Mouse (Mus musculus): Measurements from ENCODE around the gene Grk4. TPM values are rescaled to one million over a fixed set of nuclear protein-coding genes. Genes with fewer than 3 reads are reported as not detected.

The Grk4 gene
- polyA plus RNA-seq, 1 experiment = 1.2 TPM

DNA sequence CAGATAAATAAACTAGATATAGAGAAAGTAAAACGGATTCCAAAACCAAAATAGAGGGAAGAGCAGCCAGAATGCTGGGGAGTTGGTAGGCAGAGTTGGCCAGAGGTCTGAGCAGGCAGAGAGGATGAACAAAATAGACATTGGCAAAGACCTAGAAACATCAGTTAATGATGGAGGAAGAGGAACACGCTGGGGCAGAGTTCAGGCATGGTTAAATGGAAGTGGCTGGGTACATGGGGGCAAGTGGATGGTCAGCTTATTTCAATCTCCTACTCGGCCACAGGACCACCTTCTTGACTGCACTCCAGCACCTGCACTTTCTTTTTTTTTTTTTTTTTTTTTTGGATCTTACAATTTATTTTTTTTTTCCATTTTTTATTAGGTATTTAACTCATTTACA lies 18.2 kb upstream of the Grk4 start:
- no peak for TF ChIP-seq CTCF (IDR thresholded peaks at IDR 0.05; ENCODE audit: control insufficient read depth, insufficient read depth, low read length)
- Histone ChIP-seq H3K4me1 (ENCODE audit: control insufficient read depth, insufficient read depth, low read length) (peaks cover 5% of the 10 kb centered on the region; the same call in 1 of the 2 replicates), H3K4me3 (replicated peaks; ENCODE audit: control insufficient read depth, low read depth, low read length) (no peak overlapping the region), H3K27ac (ENCODE audit: control insufficient read depth, insufficient read depth, low read depth, low read length, poor library complexity) (no peak overlapping the region)
- 84% methylated on average over 3 of the region's 3 CpGs for WGBS

DNA sequence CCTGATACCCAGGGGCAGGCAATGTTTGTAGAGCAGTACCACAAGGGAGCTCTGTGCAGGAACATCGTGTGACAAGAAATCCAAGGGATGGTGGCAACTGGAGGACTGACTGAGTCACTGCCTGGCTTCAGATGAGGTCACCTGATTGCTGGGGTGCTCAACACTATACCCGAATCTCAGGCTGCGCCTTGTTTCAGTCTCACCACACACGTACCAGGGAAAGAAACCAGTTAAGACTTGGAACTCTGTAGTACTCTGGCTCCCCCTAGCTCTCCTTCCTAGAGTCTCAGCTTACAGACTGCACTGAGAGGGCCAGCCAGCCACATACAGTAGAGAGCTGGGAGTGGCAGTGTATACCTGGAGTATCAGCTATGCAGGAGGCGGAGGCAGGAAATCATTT lies 17.2 kb upstream of the Grk4 start:
- 59% methylated on average over 5 of the region's 5 CpGs for WGBS
- TF ChIP-seq CTCF (IDR thresholded peaks at IDR 0.05; ENCODE audit: control insufficient read depth, insufficient read depth, low read length) (peak; percentile 63), POLR2A (IDR thresholded peaks at IDR 0.05; ENCODE audit: borderline replicate concordance, control insufficient read depth, low read depth, low read length) (no peak)
- no peak overlapping the region for H3K27ac ChIP-seq (ENCODE audit: control insufficient read depth, insufficient read depth, low read depth, low read length, poor library complexity)
- no peak overlapping the region for H3K4me3 ChIP-seq (replicated peaks; ENCODE audit: control insufficient read depth, low read depth, low read length)
- H3K4me1 ChIP-seq (ENCODE audit: control insufficient read depth, insufficient read depth, low read length) = peaks cover 2% of the 10 kb centered on the region; the same call in 1 of the 2 replicates

DNA sequence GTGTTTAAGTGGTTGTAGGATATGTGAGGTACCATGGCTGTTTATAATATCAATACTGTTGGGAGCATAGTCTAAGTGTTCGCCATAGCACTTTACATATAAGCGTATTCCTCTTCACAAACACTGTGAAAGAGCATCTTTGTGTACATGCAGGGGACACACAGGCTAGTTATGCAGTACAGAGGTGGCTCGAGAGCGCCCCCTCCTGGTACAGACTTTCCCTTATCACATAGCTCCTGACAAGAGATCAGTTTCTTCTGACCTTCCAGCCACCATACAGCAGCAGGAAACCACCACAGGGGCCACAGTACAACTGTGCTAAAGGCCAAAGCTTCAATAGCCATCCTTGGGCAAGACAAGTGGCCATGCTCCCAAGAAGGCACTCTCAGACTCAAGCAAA lies 12.6 kb upstream of the Grk4 start:
- Histone ChIP-seq H3K4me1 (ENCODE audit: control insufficient read depth, insufficient read depth, low read length) (no peaks in the 10 kb centered on the region), H3K27ac (ENCODE audit: control insufficient read depth, insufficient read depth, low read depth, low read length, poor library complexity) (no peak overlapping the region), H3K4me3 (replicated peaks; ENCODE audit: control insufficient read depth, low read depth, low read length) (no peak overlapping the region)
- TF ChIP-seq CTCF (IDR thresholded peaks at IDR 0.05; ENCODE audit: control insufficient read depth, insufficient read depth, low read length) = peak; percentile 87
- no peak for TF ChIP-seq POLR2A (IDR thresholded peaks at IDR 0.05; ENCODE audit: borderline replicate concordance, control insufficient read depth, low read depth, low read length)
- 46% methylated on average over 4 of the region's 4 CpGs for WGBS

DNA sequence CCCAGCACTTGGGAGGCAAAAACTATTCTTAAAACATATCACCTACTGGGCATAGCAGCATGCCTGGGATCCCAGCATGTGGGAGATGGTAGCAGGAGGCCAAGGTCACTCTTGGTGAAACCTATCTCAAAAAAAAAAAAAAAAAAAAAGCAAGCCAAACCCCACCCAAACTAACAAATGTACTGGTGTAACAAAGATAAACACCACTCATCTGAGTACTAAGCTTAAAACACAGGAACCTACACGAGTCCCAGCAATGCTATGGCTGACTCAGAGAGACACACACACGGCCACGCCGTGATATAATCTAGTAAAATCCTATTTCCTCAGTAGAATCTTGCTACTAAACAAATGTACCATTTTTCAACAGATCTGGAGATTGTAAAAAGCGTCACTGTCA lies 7.2 kb upstream of the Grk4 start:
- Histone ChIP-seq H3K27ac (ENCODE audit: control insufficient read depth, insufficient read depth, low read depth, low read length, poor library complexity) (no peak overlapping the region), H3K4me3 (replicated peaks; ENCODE audit: control insufficient read depth, low read depth, low read length) (no peak overlapping the region), H3K4me1 (ENCODE audit: control insufficient read depth, insufficient read depth, low read length) (no peaks in the 10 kb centered on the region)
- WGBS = 60% methylated on average over 5 of the region's 5 CpGs
- TF ChIP-seq CTCF (IDR thresholded peaks at IDR 0.05; ENCODE audit: control insufficient read depth, insufficient read depth, low read length) (no peak), POLR2A (IDR thresholded peaks at IDR 0.05; ENCODE audit: borderline replicate concordance, control insufficient read depth, low read depth, low read length) (no peak)

DNA sequence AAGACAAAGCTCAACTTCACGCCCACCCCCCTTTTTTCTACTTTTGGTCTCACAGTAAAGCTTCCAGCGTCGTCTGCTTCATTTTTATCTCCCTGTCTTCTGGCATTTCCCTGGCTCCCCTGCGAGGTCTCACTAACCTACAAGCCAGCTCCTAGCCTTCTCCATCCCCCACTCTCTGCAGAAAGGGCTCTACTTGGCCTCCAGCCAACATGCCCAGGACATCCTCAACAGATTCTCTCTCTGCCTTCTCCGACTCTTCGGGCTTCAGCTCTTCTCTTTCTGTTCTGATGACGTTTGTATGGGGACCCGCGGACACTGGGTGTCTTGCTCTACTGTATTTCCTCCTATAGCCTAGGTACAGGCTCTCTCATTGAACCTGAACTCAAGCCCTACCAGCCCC lies 5.3 kb upstream of the Grk4 start:
- Histone ChIP-seq H3K4me1 (ENCODE audit: control insufficient read depth, insufficient read depth, low read length) (no peaks in the 10 kb centered on the region), H3K4me3 (replicated peaks; ENCODE audit: control insufficient read depth, low read depth, low read length) (no peak overlapping the region), H3K27ac (ENCODE audit: control insufficient read depth, insufficient read depth, low read depth, low read length, poor library complexity) (no peak overlapping the region)
- WGBS = 87% methylated on average over 9 of the region's 9 CpGs
- no peak for TF ChIP-seq CTCF (IDR thresholded peaks at IDR 0.05; ENCODE audit: control insufficient read depth, insufficient read depth, low read length)

DNA sequence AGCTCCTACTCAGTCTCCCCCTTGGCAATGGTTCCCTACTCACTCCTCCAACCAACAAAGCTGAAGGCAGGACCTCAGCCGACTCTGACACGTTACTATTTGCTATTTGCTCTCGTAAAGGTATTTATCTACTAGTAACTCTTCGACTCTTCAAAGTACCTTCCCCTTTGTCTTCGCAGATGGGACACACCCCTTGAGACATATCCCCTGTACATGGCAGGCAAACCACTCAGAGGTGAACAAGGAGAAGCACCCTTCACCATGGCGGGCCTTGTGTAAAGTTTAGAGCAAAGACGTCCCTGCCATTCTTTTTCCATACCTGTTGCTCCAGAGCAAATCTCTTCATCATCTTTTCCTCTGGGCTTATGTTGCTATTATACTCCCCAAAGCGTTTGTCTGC lies 2.6 kb upstream of the Grk4 start:
- 90% methylated on average over 8 of the region's 8 CpGs for WGBS
- H3K4me1 ChIP-seq (ENCODE audit: control insufficient read depth, insufficient read depth, low read length) = no peaks in the 10 kb centered on the region; the same call in 1 of the 2 replicates
- no peak overlapping the region for H3K27ac ChIP-seq (ENCODE audit: control insufficient read depth, insufficient read depth, low read depth, low read length, poor library complexity)

DNA sequence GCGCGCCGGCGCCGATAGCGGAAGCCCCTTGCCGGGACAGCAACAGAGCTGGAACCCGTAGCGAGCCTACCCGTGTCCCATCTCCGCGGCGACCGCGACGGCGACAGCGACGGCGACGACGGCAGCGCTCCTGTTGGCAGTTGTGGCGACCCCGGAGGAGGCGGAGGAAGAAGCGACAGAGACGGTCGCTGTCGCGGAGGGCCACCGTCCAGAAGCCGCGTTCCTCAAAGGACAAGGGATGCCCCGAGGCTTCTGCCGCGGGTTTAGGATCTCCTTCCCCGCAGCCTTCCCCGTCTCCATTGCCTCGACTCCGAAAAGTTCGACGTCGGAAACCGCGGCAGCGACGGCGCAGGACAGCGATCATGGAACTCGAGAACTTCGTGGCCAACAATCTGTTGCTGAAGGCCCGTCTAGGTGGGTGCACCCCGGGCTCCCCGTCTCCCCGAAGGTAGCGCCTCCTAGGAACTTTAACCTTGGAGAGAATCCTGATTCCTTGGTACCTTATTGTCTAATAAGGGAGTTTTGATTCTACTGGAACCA lies 482 bp downstream of the Grk4 start:
- H3K4me1 ChIP-seq (ENCODE audit: control insufficient read depth, insufficient read depth, low read length) = no peaks in the 10 kb centered on the region; the same call in 1 of the 2 replicates
- peak overlapping the region; percentile 91 for H3K4me3 ChIP-seq (replicated peaks; ENCODE audit: control insufficient read depth, low read depth, low read length)
- WGBS = under 1% methylated on average over 57 of the region's 57 CpGs
- peak overlapping the region; percentile 97 for H3K27ac ChIP-seq (ENCODE audit: control insufficient read depth, insufficient read depth, low read depth, low read length, poor library complexity)
- TF ChIP-seq CTCF (IDR thresholded peaks at IDR 0.05; ENCODE audit: control insufficient read depth, insufficient read depth, low read length) (no peak), POLR2A (IDR thresholded peaks at IDR 0.05; ENCODE audit: borderline replicate concordance, control insufficient read depth, low read depth, low read length) (no peak)

More for the DNA sequence above, 2.6 kb upstream of the Grk4 start:
- no peak overlapping the region for H3K4me3 ChIP-seq (replicated peaks; ENCODE audit: control insufficient read depth, low read depth, low read length)
- TF ChIP-seq POLR2A (IDR thresholded peaks at IDR 0.05; ENCODE audit: borderline replicate concordance, control insufficient read depth, low read depth, low read length) = no peak
- TF ChIP-seq CTCF (IDR thresholded peaks at IDR 0.05; ENCODE audit: control insufficient read depth, insufficient read depth, low read length) = no peak

DNA sequence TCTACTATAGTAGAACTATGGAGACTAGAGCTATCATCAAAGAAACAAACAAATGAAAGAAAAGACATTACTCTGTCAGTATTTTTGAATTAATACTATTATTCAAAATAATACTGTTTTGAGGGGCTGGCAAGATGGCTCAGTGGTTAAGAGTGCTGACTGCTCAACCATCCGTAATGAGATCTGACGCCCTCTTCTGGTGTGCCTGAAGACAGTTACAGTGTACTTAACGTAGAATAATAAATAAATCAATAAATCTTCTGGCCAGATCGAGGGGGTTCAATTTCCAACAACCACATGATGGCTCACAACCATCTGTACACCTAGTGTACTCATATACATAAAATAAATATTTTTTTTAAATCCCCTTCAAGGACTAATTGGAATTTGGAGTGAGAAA lies 1.7 kb downstream of the Grk4 start:
- H3K4me3 ChIP-seq (replicated peaks; ENCODE audit: control insufficient read depth, low read depth, low read length) = no peak overlapping the region
- WGBS = 77% methylated on average over 4 of the region's 4 CpGs
- H3K4me1 ChIP-seq (ENCODE audit: control insufficient read depth, insufficient read depth, low read length) = no peaks in the 10 kb centered on the region; the same call in 1 of the 2 replicates
- no peak overlapping the region for H3K27ac ChIP-seq (ENCODE audit: control insufficient read depth, insufficient read depth, low read depth, low read length, poor library complexity)
- no peak for TF ChIP-seq POLR2A (IDR thresholded peaks at IDR 0.05; ENCODE audit: borderline replicate concordance, control insufficient read depth, low read depth, low read length)
- no peak for TF ChIP-seq CTCF (IDR thresholded peaks at IDR 0.05; ENCODE audit: control insufficient read depth, insufficient read depth, low read length)

DNA sequence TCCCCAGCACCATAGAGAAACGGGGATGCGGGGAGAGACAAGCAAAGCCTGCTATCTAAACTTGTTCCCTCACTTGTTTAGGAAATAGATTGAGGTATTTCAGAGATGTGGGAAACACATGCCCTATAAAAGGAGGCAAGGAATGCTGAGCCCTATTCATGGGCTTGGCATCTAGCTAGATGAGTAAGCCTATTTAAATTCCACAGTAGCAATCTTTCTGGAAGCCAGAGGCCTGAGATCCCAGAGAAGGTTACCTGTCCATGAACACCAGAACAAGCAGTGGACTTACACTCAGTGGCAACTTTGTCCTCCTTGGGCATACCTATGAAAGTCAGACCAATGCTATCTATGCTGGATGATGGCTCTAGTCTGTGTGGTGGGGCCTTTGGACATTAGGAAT lies 3.1 kb downstream of the Grk4 start:
- Histone ChIP-seq H3K4me3 (replicated peaks; ENCODE audit: control insufficient read depth, low read depth, low read length) (no peak overlapping the region), H3K27ac (ENCODE audit: control insufficient read depth, insufficient read depth, low read depth, low read length, poor library complexity) (no peak overlapping the region), H3K4me1 (ENCODE audit: control insufficient read depth, insufficient read depth, low read length) (no peaks in the 10 kb centered on the region; the same call in 1 of the 2 replicates)
- TF ChIP-seq POLR2A (IDR thresholded peaks at IDR 0.05; ENCODE audit: borderline replicate concordance, control insufficient read depth, low read depth, low read length) (no peak), CTCF (IDR thresholded peaks at IDR 0.05; ENCODE audit: control insufficient read depth, insufficient read depth, low read length) (no peak)
- 93% methylated on average over 2 of the region's 2 CpGs for WGBS
